In genomic region chr6:91839010-91839871, GRCm38 (mm10) we compare ENCODE assay signal across 7 mouse cellular contexts. TPM values are rescaled to one million over a fixed set of nuclear protein-coding genes. Genes with fewer than 3 reads are reported as not detected.
DNase-seq lines count a peak whose midpoint lies in the region; ATAC-seq and TF ChIP-seq lines count a peak whose summit lies in the region.

No protein-coding gene starts in this region.

- H3K79me2 ChIP-seq in MEL (ENCODE audit: control insufficient read depth, insufficient read depth, low read length, poor library complexity) = no peaks in the 10 kb centered on the region

- TF ChIP-seq POLR2A in MEL (IDR thresholded peaks at IDR 0.05; ENCODE audit: control insufficient read depth in 1 of 2, insufficient read depth in 1 of 2, low read depth in 1 of 2, low read length in 2 of 2, poor library complexity in 1 of 2) = no peak

- no peaks in the 10 kb centered on the region for H3K36me3 ChIP-seq in MEL (ENCODE audit: control insufficient read depth in 1 of 2, insufficient read depth in 2 of 2, low read length in 2 of 2)
- no peaks in the 10 kb centered on the region for H3K36me3 ChIP-seq in forebrain, postnatal 0 days (ENCODE audit: insufficient read depth)
- no peaks in the 10 kb centered on the region for H3K36me3 ChIP-seq in hindbrain, embryonic 14.5 days (replicated peaks; ENCODE audit: control insufficient read depth, insufficient read depth)
- H3K36me3 ChIP-seq in midbrain, embryonic 14.5 days (ENCODE audit: control insufficient read depth, insufficient read depth, low read length) = no peaks in the 10 kb centered on the region
- H3K36me3 ChIP-seq in stomach, postnatal 0 days (ENCODE audit: control insufficient read depth, insufficient read depth, low read length) = no peaks in the 10 kb centered on the region

- no peaks in the 10 kb centered on the region for H3K9me3 ChIP-seq in MEL (replicated peaks; ENCODE audit: insufficient read depth, low read length)
- H3K9me3 ChIP-seq in forebrain, postnatal 0 days (ENCODE audit: low read length) = no peaks in the 10 kb centered on the region
- H3K9me3 ChIP-seq in hindbrain, embryonic 14.5 days (ENCODE audit: control insufficient read depth, low read length) = no peaks in the 10 kb centered on the region
- H3K9me3 ChIP-seq in midbrain, embryonic 14.5 days (ENCODE audit: control insufficient read depth, low read length) = no peaks in the 10 kb centered on the region
- no peaks in the 10 kb centered on the region for H3K9me3 ChIP-seq in stomach, postnatal 0 days (ENCODE audit: control insufficient read depth, low read length)

- no peak for TF ChIP-seq RAD21 in MEL (IDR thresholded peaks at IDR 0.05; ENCODE audit: low read depth, low read length)

- peak; percentile 93 for ATAC-seq in forebrain, postnatal 0 days
- ATAC-seq in hindbrain, embryonic 14.5 days (ENCODE audit: low FRiP score) = peak; percentile 86
- peak; percentile 88 for ATAC-seq in midbrain, embryonic 14.5 days (ENCODE audit: low FRiP score, low TSS enrichment)
- ATAC-seq in stomach, postnatal 0 days (ENCODE audit: low FRiP score, low TSS enrichment) = 0 out of 2 replicates have a peak, but pooled peaks have one; percentile 21

- no peak for TF ChIP-seq EP300 in MEL (IDR thresholded peaks at IDR 0.05; ENCODE audit: low read depth in 1 of 2, low read length in 2 of 2)
- TF ChIP-seq EP300 in stomach, postnatal 0 days (optimal IDR thresholded peaks at IDR 0.05) = no peak

- DNase-seq in MEL (ENCODE audit: low read depth, low spot score) = peak; percentile 57
- peak; percentile 88 for DNase-seq in adrenal gland, postnatal 14 days
- peak; percentile 93 for DNase-seq in forebrain, postnatal 0 days
- peak; percentile 86 for DNase-seq in hindbrain, embryonic 14.5 days (ENCODE audit: low spot score)
- peak; percentile 39 to 61 for DNase-seq in left cerebral cortex, adult 8-10 months (ENCODE audit: low spot score in 2 of 2)
- DNase-seq in midbrain, embryonic 14.5 days = peak; percentile 94
- DNase-seq in stomach, postnatal 0 days (ENCODE audit: low spot score) = peak; percentile 78

- H3K27ac ChIP-seq in MEL (ENCODE audit: control insufficient read depth, low read depth, low read length) = no peak overlapping the region
- peak overlapping the region; percentile 89 for H3K27ac ChIP-seq in forebrain, postnatal 0 days (ENCODE audit: low read depth, low read length)
- peak overlapping the region; percentile 96 for H3K27ac ChIP-seq in hindbrain, embryonic 14.5 days
- H3K27ac ChIP-seq in midbrain, embryonic 14.5 days (replicated peaks; ENCODE audit: low read depth, low read length) = peak overlapping the region; percentile 96
- no peak overlapping the region for H3K27ac ChIP-seq in stomach, postnatal 0 days (replicated peaks)

- H3K9ac ChIP-seq in MEL (ENCODE audit: control insufficient read depth, low read depth, low read length, poor library complexity, severe bottlenecking) = no peak overlapping the region
- peak overlapping the region; percentile 61 for H3K9ac ChIP-seq in forebrain, postnatal 0 days
- H3K9ac ChIP-seq in hindbrain, embryonic 14.5 days = peak overlapping the region; percentile 61
- H3K9ac ChIP-seq in midbrain, embryonic 14.5 days (replicated peaks; ENCODE audit: low read length) = peak overlapping the region; percentile 64
- no peak overlapping the region for H3K9ac ChIP-seq in stomach, postnatal 0 days (ENCODE audit: low read length)

- no peaks in the 10 kb centered on the region for H3K4me1 ChIP-seq in MEL (ENCODE audit: control insufficient read depth in 1 of 2, insufficient read depth in 2 of 2, low read length in 2 of 2)
- H3K4me1 ChIP-seq in forebrain, postnatal 0 days (ENCODE audit: insufficient read depth) = peaks cover 12% of the 10 kb centered on the region; the same call in 1 of the 2 replicates
- H3K4me1 ChIP-seq in hindbrain, embryonic 14.5 days (replicated peaks; ENCODE audit: control insufficient read depth, insufficient read depth, low read length) = peaks cover 28% of the 10 kb centered on the region
- peaks cover 28% of the 10 kb centered on the region for H3K4me1 ChIP-seq in midbrain, embryonic 14.5 days (ENCODE audit: control insufficient read depth, insufficient read depth, low read length)
- H3K4me1 ChIP-seq in stomach, postnatal 0 days (replicated peaks; ENCODE audit: control insufficient read depth, insufficient read depth) = no peaks in the 10 kb centered on the region

- WGBS in forebrain, postnatal 0 days = 2% methylated on average over 23 of the region's 23 CpGs
- 3% methylated on average over 23 of the region's 23 CpGs for WGBS in hindbrain, embryonic 14.5 days
- 2% methylated on average over 23 of the region's 23 CpGs for WGBS in midbrain, embryonic 14.5 days
- WGBS in stomach, postnatal 0 days = 12% methylated on average over 23 of the region's 23 CpGs

- no peak overlapping the region for H3K4me3 ChIP-seq in MEL (ENCODE audit: control insufficient read depth in 1 of 2, insufficient read depth in 1 of 2, low read depth in 2 of 2, low read length in 2 of 2)
- H3K4me3 ChIP-seq in forebrain, postnatal 0 days (ENCODE audit: low read depth, low read length) = peak overlapping the region; percentile 39
- H3K4me3 ChIP-seq in hindbrain, embryonic 14.5 days (replicated peaks; ENCODE audit: low read length) = peak overlapping the region; percentile 30
- H3K4me3 ChIP-seq in midbrain, embryonic 14.5 days (replicated peaks; ENCODE audit: low read depth, low read length) = peak overlapping the region; percentile 35
- H3K4me3 ChIP-seq in stomach, postnatal 0 days (ENCODE audit: low read depth, low read length) = no peak overlapping the region

- peak overlapping the region; percentile 68 for H3K4me2 ChIP-seq in forebrain, postnatal 0 days (ENCODE audit: low read depth)
- peak overlapping the region; percentile 51 for H3K4me2 ChIP-seq in hindbrain, embryonic 14.5 days (replicated peaks)
- H3K4me2 ChIP-seq in midbrain, embryonic 14.5 days (ENCODE audit: low read length) = peak overlapping the region; percentile 62
- H3K4me2 ChIP-seq in stomach, postnatal 0 days (replicated peaks; ENCODE audit: low read depth) = no peak overlapping the region

- H3K27me3 ChIP-seq in MEL (ENCODE audit: control insufficient read depth in 1 of 2, insufficient read depth in 2 of 2, low read length in 2 of 2) = peaks cover 0 to 8% of the 10 kb centered on the region in 2 experiments; a peak in 2 of 4 replicates
- peaks cover 2% of the 10 kb centered on the region for H3K27me3 ChIP-seq in forebrain, postnatal 0 days (ENCODE audit: insufficient read depth, low read length)
- peaks cover 11% of the 10 kb centered on the region; the same call in 1 of the 2 replicates for H3K27me3 ChIP-seq in hindbrain, embryonic 14.5 days (ENCODE audit: control insufficient read depth, insufficient read depth, low read length)
- H3K27me3 ChIP-seq in midbrain, embryonic 14.5 days (ENCODE audit: control insufficient read depth, insufficient read depth, low read length) = peaks cover 15% of the 10 kb centered on the region; the same call in 1 of the 2 replicates
- peaks cover 11% of the 10 kb centered on the region; the same call in 1 of the 2 replicates for H3K27me3 ChIP-seq in stomach, postnatal 0 days (ENCODE audit: control insufficient read depth, insufficient read depth, low read length)

- no peak for TF ChIP-seq CTCF in MEL (IDR thresholded peaks at IDR 0.05 in 2 of 3, conservative IDR thresholded peaks at IDR 0.05 in 1 of 3; ENCODE audit: control insufficient read depth in 1 of 3, insufficient read depth in 1 of 3, low read depth in 2 of 3, low read length in 3 of 3, poor library complexity in 1 of 3, severe bottlenecking in 1 of 3)
- TF ChIP-seq CTCF in forebrain, postnatal 0 days (IDR thresholded peaks at IDR 0.05; ENCODE audit: low read depth) = no peak
- no peak for TF ChIP-seq CTCF in stomach, postnatal 0 days (IDR thresholded peaks at IDR 0.05; ENCODE audit: low read depth)

TF ChIP-seq in MEL, 35 proteins besides CTCF, POLR2A, EP300 and RAD21:
- TF ChIP-seq ZKSCAN1 (IDR thresholded peaks at IDR 0.05; ENCODE audit: low read depth, low read length) (no peak), SIN3A (IDR thresholded peaks at IDR 0.05; ENCODE audit: low read length) (0 out of 2 replicates have a peak, but pooled peaks have one; percentile 29)

RNA-seq across cellular contexts. Expression of gene Grip2, which starts 12.2 kb away (rescaled TPM):
- total RNA-seq in MEL (2012; rRNA removed) = not detected in 2 replicates
- polyA plus RNA-seq in MEL (2012; ENCODE audit: insufficient read depth in 1 of 2, insufficient read length in 2 of 2, low read depth in 1 of 2, low replicate concordance in 2 of 2, missing spikeins in 1 of 2) = not detected
- total RNA-seq in adrenal gland, postnatal 14 days (2021) = 1.7 and 1.9 TPM in 2 replicates
- total RNA-seq in forebrain, postnatal 0 days (2014; rRNA removed) = 19.9 and 24.9 TPM in 2 replicates
- polyA plus RNA-seq in forebrain, postnatal 0 days (2015; fragmentation: Nextera tagmentation; extraction: Ambion mirVana) = 7.7 and 7.8 TPM in 2 replicates
- polyA plus RNA-seq in hindbrain, embryonic 14.5 days (2014; fragmentation: Nextera tagmentation; extraction: Ambion mirVana) = 8.3 and 8.6 TPM in 2 replicates
- total RNA-seq in left cerebral cortex, adult 8-10 months (2022) = 10 to 100 TPM; 16.3 to 22.1 (median 19.0) TPM
- polyA plus RNA-seq in midbrain, embryonic 14.5 days (2014; fragmentation: Nextera tagmentation; extraction: Ambion mirVana) = 7.5 and 7.6 TPM in 2 replicates
- polyA plus RNA-seq in stomach, postnatal 0 days (2015; fragmentation: Nextera tagmentation; extraction: Ambion mirVana) = 0.24 and 0.41 TPM in 2 replicates

RNA-seq across cellular contexts. Expression of gene Ccdc174, which starts 38.6 kb away (rescaled TPM):
- total RNA-seq in MEL (2012; rRNA removed) = 14.5 and 15.6 TPM in 2 replicates
- polyA plus RNA-seq in MEL (2012; ENCODE audit: insufficient read depth in 1 of 2, insufficient read length in 2 of 2, low read depth in 1 of 2, low replicate concordance in 2 of 2, missing spikeins in 1 of 2) = 10 to 100 TPM in 1 of 2 experiments, not detected in 1; 20.2 TPM
- total RNA-seq in adrenal gland, postnatal 14 days (2021) = 29.1 and 34.7 TPM in 2 replicates
- 22.8 and 23.4 TPM in 2 replicates for total RNA-seq in forebrain, postnatal 0 days (2014; rRNA removed)
- 30.8 and 35.2 TPM in 2 replicates for polyA plus RNA-seq in forebrain, postnatal 0 days (2015; fragmentation: Nextera tagmentation; extraction: Ambion mirVana)
- polyA plus RNA-seq in hindbrain, embryonic 14.5 days (2014; fragmentation: Nextera tagmentation; extraction: Ambion mirVana) = 32.4 and 37.7 TPM in 2 replicates
- 10 to 100 TPM; 23.1 to 27.9 (median 24.8) TPM for total RNA-seq in left cerebral cortex, adult 8-10 months (2022)
- polyA plus RNA-seq in midbrain, embryonic 14.5 days (2014; fragmentation: Nextera tagmentation; extraction: Ambion mirVana) = 43.3 and 47.3 TPM in 2 replicates
- polyA plus RNA-seq in stomach, postnatal 0 days (2015; fragmentation: Nextera tagmentation; extraction: Ambion mirVana) = 21.7 and 25.3 TPM in 2 replicates

Comparison
In these comparisons a context has a peak if more than half of its experiments do, and no peak if none do; other contexts are left out.
1. H3K27ac ChIP-seq: peak in forebrain, postnatal 0 days (single experiment), hindbrain, embryonic 14.5 days (single experiment) and midbrain, embryonic 14.5 days (single experiment); none in MEL (single experiment) and stomach, postnatal 0 days (single experiment).
2. H3K4me3 ChIP-seq: peak in forebrain, postnatal 0 days (single experiment), hindbrain, embryonic 14.5 days (single experiment) and midbrain, embryonic 14.5 days (single experiment); none in MEL (0 of 2) and stomach, postnatal 0 days (single experiment).
3. H3K9ac ChIP-seq: peak in forebrain, postnatal 0 days (single experiment), hindbrain, embryonic 14.5 days (single experiment) and midbrain, embryonic 14.5 days (single experiment); none in MEL (single experiment) and stomach, postnatal 0 days (single experiment).
4. ATAC-seq: peak in every context shown above with its lines; median percentile 93 in forebrain, postnatal 0 days; 88 in midbrain, embryonic 14.5 days; 86 in hindbrain, embryonic 14.5 days; 21 in stomach, postnatal 0 days.
5. Peak in every context shown above with its lines, with median percentiles within 50 percentile points of each other: DNase-seq.